Mouse (Mus musculus) cerebellum, adult 8-10 months (tissue): ENCODE results near the gene BC048562.

Source experiments
- DNase-seq: peaks from one replicate; pipeline ENCODE4 v3.0.0; 2022

The BC048562 gene

DNA sequence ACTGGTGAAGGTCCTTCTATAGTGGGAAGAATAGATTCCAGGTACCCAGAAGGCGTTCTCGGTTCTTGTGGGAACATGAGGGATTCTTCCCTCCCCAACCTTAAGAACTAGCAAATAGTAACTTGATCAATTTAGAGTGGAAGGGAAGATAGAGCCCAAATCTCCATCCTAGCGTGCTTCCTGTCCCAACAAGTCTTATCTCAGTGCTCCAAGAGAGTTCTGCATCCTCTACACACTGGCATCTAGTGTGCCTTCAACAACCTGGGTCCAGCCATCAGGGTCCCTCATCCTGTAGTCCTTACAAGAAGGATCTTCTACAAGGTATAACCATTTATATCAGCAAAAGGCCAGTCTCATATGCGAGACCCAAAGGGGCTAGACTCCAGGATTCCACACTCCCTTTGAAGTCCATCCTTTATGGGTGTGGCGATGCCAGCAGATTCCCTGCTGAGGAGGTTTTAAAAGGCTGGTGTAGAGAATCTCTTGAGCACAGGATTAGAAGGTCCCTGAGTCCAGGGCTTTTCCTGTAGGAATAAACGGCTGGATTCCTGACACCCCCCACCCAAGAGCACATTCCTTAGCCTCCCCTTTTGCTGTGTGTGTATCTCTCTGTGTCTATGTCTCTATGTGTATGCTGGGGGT is 15.4 kb downstream of the BC048562 start:
- no peak for DNase-seq

DNA sequence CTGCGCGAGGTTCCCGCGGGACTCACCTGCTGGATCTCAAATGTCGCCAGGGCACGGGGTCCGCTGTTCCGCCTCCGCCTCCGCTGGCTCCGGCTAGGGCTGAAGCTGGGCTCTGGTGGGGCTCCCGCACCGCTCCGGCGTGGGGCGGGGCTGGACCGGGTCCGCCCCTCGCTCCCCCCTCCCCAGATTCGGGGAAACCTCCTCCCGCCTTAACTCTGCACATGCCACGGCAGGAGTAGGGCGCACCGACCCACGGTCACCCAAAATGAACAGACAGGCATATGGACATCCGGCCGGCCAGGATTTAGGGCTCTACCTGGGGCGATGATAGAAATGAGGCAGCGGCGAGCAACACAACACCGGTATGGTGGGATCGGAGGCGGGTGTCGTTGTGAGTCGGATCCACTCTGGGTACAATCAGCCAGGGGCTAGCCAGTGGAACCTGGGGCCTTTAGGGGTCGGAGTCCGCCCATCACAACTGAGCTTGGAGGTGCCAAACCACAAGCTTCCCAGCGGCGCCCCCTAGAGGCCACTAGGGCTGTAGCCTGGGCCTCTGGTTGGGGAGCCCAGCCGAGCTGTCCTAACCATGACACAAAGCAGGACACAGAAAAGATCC is 16.1 kb downstream of the BC048562 start:
- peak; percentile 93 for DNase-seq

DNA sequence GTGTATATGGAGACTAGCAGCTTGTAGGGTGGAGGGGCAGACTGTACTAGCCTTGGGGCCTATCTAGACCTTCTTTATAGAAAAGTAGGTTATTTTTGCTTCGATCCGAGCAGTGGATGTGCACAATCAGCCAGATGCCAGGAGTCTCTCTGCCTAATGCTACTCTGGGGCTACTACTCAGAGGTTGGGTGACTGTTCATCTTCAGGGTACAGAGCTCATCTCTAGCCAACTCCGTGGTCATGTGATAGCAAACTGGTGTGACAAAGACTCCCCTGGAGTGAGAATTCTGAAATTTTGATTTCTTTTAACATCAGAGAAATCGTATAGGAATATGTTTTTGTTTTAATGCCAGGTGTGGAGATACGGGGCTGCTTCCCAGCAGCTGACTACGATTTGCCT is 16.6 kb downstream of the BC048562 start:
- DNase-seq: no peak

DNA sequence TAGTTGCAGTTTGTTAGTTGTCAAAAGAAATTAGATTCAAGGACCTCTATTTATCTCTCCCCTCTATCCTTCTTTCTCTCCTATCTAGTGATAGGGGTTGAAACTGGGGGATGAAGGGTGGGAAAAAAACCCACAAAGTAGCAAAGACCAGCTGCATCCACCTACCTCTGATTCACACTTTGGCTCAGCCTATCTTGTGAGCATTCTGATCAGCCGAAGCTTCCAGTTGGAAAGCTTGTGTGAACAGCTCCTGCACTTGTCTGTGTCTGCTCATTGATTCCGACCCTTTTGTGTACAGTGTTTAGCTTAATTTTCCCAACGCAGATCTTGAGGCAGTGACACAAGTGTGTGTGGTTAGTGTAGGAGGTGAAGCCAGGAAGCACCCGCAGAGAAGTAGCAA is 17.2 kb downstream of the BC048562 start:
- DNase-seq: no peak

DNA sequence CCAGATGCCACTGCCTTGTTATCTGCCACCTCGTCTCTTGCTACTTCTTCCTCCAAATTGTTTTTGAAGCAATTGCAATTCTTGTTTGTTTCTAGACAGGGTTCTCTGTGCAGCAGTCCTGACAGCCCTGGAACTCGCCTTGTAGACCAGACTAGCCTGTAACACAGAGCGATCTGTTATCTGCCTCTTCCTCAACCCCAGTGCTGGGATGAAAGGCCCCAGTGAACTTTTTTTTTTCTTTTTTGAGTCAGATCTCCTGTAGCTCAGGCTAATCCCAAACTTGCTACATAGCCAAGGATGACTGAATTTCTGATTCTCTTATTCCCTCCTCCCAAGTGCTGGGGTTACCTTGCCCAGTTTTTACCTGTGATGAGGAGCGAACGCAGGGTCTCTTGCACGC is 18.1 kb downstream of the BC048562 start:
- DNase-seq: no peak

DNA sequence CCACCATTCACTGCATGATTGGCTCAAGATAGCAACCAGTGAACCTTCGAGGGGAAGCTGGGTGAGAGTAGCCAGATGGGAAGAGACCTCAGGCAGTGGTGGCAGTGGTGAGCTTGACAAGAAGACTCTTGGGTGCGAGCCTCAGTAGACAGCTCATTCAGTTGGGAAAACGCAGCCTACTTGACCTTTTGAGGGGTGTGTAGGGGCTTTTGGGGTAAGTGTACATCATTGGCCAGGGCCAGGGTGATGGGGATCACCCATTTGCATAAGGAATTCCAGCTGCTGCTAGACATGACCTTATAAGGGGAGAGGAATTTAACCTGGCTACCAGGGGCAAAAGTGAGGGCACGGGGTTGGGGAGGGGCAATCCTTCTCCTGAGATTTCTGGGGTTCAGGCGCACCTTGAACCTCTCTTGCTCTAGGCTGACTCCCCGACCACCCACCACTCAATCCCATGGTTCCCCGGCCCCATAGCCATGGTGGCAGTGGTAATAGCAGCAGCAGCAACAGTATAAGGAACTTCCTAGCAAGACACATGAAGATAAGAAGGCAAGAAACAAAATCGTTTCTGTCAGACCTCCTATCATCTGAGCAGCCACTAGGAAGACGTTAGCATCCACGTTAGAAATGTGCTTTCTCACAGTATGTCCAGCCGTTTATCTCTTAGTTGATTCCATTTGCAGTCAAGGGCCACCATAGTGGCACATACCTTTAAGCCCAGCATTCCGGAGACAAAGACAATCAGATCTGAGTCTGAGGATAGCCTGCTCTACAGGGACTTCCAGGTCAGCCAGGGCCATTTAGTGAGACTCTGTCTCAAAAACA is 19.7 kb downstream of the BC048562 start:
- no peak for DNase-seq

DNA sequence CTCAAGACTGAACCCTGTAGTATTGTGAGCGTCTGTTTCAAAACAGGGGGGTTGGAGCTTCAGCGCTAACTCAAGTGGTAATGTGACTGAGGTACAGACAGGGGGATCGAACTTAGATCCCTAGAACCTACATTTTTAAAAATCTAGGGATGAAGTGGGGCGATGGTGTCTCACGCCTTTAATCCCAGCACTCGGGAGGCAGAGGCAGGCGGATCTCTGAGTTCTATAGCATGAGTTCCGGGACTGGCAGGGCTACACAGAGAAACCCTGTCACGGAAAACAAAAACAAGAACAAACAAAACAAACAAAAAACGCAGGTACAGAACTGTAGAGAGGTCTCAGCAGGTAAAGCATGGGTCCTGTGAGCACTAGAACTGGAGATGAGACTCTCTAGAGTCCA is 20.7 kb downstream of the BC048562 start:
- no peak for DNase-seq

DNA sequence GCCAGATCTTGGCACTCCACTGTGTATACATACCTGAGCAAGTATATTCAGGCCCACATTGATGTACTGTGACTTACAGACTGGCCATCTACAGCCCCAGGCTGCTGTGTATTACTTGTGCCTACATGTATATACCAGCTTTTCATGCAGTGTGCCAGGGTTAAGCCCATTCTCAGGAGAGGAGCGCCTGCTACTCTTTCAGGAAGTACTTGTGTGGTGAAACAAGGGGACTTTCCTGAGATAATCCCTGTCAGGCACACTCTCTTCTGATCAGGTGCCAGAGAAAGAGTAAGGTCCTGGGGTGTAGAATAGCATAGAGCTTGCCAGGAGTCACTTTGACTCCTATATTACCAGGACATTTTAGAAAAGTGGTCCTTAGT is 23.6 kb downstream of the BC048562 start:
- no peak for DNase-seq

DNA sequence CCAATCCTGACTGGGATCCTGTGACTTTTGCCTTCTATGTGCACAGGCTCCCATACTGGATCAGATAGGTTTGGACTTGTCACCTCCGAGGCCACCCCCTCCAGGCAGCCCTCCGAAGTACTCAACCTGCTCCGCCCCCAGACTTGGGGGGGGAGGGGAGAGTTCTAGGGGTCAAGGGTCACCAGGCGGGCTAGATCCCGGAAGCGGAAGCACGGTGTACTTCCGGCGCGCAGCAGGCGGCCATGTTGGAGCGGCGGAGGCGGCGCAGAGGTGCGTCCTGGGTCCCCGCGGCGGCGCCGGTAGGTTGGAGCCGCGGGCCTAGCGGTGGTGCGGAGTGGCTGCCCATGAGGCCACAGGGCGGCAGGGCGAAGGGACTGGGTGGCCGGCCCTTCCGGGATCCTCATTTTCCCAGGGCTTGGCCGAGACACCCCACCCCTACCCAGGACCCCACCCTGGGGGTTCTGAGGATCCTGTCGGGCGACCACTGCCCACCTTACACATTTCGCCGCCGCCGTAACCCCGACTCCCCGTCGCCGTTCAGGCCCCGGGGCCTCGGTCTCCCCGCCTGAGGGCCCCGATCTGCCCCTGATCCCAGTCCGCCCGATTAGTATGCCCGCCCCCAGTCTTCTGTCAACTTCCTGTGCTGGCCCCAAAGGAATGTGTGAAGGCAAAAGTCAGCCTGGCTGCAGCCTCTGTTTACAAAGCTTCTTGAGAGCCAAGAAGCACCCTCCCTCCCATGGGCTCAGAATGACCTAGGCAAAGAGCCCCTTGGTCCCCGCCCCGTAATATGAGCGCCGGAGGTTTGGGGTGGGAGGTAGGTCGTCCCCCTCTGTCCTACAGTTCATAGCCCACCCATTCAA is 24.3 kb downstream of the BC048562 start, which contains the start of gene Ccdc71:
TSS of gene Ccdc71 (plus strand) at position 209 of the 860 bp plus-strand sequence.
- peak; percentile 86 for DNase-seq

DNA sequence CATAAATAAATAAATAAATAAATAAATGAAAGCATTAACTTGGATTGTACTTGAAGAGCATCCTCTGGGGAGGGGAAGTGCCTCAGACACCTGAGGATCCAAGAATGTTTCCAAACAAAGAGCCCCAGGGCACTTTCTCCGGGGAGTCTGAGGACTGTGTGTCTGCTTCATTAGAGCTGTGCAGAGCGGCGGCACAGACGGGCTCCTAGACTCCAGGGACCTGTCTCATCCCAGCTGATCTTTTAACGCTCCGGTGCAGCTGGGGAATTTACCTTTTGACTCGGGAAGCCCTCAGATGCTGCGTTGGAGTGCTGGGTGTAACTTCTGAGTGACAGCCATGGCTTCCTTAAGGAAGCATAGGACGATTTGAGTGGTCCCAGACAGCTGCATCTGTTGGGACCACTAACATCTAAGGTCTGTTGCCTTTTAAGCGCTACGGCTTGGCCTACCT is 24.9 kb downstream of the BC048562 start, which contains the start of gene Klhdc8b:
TSS of gene Klhdc8b (minus strand) at position 401 of the 451 bp plus-strand sequence.
- DNase-seq: no peak

DNA sequence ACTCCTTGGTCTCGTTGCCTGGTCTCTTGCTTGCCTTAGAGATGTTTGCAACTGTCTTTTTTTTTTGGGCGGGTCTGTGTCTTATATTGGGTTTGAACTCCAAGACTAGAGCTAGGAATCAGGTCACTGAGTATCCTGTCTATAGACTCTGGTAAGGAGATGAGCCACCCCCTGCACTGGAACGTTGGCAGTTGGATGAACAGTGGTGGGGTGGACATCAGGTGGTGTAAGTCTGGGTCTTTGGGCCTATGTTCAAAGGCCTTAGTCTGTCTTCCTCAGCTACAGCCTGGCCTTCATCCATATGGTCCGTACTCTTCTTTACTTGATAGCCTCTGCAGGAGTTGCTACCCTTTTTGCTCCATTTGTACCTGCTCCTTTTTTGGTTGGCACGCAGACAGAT is 25.4 kb downstream of the BC048562 start:
- DNase-seq: no peak

DNA sequence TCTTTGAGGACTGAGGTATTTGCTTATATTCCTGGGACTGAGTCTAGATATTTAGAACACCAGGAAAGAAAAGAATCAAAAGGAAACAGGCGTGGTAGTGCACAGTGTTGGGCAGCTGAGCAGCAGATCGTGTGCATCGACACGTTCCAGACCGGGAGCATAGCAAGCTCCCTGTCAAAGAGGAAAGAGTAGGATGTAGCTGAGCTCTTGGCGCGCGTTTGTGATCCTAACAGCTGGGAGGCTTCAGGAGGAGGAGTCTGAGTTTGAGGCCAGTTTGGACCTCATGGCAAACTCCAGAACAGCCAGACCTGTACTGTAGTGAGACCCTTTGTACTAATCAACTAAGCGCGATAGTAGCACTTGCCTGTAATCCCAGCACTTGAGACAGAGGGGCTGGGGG is 25.9 kb downstream of the BC048562 start:
- no peak for DNase-seq

DNA sequence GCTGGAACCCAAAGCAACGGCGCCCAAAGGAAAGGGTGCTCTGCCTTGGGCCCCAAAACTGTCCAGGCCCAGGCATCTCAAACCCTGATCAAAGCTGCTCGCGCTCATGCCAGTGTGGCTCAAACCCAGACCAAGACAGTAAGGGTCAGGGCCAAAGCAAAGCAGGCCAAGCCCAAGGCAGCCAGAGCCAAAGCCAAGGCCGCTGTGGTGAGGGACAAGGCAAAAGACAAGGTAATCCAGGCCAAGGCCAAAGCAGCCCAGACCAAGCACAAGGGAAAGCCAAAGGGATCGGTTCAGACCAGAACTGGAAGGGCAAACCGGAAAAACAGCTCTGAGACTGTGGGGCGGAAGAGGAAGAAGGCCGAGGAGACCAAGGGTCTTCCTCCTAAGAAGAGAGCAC is 27.4 kb downstream of the BC048562 start:
- no peak for DNase-seq

DNA sequence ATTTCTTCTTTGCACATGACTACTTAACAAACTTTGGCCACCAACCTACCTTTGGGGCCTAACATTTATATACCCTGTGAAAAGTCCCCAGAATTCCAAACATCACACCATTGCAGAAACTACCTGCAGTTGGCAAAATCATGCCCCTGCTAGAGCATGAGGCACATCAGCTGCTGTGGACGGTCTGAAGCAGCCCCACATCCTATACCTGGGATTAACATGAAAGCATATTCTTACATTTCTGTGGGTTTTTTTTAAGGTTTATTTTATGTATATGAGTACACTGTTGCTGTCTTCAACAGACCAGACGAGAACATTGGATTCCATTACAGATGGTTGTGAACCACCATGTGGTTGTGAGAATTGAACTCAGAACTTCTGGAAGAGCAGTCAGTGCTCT is 29.9 kb downstream of the BC048562 start:
- no peak for DNase-seq

DNA sequence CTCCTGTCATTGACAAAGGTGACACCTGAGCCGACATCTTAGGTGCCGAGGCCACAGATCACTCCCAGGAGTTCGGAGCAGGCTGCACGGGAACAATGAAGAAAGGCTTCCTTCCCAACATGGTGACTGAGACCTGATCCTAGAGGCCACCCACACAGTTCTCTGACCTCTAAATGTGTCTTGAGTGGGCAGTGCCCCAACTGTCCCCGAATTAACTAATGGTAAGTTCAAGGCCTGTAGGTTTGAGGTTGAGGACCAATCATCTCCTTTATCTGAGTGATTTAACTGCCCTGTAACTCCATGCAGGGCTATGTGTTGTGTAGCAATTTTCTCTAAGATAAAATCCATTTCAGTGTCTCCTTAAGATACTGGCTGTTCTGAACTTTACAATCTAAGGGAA is 33.1 kb downstream of the BC048562 start:
- no peak for DNase-seq

DNA sequence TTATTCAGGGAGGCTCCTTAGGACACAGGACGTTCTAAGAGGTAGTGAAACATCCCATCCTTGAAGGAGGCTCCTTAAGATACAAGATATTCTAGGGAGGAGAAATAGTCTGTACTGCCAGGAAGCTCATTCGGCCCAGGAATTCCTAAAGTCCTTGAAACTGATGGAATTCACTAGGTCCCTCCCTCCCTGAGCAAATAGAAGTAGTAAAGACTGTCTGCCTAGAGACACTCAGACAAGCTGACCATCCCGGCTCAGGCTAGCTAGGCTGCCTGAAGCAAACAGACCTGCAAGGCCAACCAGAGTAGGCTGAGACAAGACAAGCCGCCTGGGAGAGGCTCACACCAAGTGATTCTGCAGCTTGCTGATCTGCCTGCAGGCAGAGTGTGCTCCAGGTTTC is 33.6 kb downstream of the BC048562 start:
- DNase-seq: no peak

DNA sequence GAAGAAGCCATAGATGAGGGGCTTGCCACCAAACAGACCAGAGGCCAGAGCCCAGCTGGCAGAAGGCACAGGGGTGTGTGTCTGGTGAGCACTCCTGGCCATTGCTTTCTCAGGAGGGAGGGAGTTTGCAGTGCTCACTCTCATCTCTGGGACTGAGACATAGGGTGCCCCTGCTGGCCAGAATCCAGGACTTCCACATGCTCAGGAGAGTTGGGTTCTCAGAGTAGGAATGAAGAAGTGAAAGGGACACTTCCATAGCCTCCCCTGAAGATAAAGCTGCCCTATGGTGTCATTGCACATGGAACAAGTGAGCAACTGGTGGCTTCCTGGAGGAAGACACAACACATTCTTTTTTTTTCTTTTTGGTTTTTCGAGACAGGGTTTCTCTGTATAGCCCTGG is 38.2 kb downstream of the BC048562 start:
- DNase-seq: no peak

DNA sequence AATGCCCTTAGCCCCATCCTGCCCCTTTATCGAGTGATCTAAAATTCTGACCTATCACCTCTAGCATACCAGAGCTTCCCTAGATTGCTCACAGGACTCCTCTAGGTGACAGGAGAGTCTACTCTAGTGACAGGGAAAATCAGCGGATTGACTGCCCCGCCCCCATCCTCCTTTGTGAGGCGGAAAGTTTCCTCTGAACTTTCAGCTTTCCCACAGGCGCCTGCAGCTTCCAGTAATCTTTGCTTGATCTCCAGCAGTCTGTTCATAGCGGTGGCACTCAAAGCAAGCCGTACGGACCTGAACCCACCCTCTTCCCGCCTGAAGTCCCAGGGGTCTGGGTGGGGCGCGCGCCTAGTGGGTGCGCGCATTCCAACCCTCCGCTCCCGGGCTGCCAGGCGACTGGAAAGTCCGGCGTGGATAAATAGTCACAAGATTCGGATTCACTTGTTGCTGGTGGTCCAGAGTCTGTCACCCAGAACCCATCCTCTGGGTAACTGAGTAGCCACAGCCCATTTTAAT is 42.4 kb downstream of the BC048562 start:
- DNase-seq: no peak

DNA sequence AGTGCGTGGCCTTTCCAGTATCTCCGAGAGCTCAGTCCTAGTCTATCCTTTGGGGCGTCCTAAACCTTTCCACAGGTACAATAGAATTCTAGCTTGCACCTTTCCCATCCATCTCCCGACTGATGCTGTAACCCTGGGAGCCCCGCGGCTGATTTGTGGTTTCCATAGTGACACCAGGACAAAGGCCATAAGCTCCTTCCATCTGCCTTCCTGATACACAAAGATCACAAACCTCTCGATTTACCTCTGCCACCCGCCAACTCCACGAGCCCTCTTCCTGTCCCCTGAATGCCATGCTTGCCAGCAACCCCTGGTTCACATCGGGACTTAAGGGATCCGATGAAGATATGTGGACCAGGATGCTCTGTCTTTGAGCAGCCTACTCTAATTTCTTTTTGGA is 43.0 kb downstream of the BC048562 start:
- no peak for DNase-seq

DNA sequence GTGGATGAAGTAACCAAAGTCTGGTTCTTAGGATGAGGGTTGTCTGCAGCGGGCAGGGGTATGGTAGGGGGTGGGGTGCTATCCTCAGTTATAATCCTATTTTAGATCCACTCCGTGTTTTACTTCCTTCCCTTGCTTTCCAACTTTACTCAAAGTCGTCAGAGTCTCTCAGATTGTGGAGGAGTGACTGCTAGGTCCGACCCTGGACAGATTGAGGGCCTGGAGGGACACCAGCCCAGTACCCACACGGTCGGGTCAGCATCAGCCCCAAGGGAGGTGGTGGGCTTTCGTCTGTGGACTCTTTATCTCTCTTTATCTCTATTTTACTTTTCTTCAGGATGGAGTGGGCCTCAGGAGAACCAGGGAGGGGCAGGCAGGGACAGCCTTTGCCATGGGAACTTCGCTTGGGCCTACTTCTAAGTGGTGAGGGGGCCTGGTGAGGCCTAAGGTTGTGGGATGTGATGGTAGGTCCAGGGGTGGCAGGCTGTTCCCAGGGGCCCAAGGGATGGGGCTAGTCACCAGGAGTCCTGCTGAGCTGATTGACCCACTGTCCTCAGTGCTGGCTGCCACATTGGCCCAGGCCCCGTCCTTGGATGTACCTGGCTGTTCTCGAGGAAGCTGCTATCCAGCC is 43.6 kb downstream of the BC048562 start, which contains the start of gene Lamb2:
TSS of gene Lamb2 (plus strand) at position 16 of the 631 bp plus-strand sequence.
- no peak for DNase-seq

DNA sequence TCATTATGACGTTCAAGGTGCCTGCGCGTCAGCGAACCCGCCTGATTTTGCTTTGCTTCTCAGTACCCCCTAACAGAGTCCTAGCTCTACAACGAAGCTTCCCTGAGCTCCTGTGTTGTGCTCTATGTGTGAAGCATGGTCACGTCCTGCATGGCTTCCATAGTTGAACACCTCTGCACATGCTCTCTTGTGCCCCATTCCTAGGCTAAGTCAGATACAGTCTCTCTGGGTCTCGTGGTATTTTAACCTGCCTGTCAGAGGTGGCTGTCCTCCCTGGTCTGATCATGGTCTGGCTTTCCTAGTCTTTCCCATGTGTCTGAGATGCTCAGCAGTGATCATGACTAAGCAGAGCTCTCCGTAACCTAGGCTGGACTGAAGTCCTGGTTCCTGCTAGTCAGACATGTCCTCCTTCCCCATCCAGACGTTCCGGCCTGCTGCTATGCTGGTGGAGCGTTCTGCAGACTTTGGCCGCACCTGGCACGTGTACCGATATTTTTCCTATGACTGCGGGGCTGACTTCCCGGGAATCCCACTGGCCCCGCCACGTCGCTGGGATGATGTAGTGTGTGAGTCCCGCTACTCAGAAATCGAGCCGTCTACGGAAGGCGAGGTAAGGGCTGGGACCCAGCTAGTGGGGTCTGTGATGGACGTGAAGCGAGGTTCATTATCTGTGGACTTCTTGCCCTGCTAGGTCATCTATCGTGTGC is 44.7 kb downstream of the BC048562 start:
- no peak for DNase-seq
